Mouse (Mus musculus) midbrain, embryonic 12.5 days (tissue): ENCODE results near the gene Agbl2. TPM values are rescaled to one million over a fixed set of nuclear protein-coding genes. Genes with fewer than 3 reads are reported as not detected.
A peak's percentile ranks its signal among the peaks of the same experiment; 100 is the strongest.

Experiments used
- ATAC-seq: fragments of 200-750 bp; cut with Nextera tagmentation; 2 replicates; pipeline ENCODE4 v1.8.0; 2017; ENCODE audit warnings: low read depth, moderate TSS enrichment, moderate library complexity; ENCODE audit not compliant: low FRiP score
- H3K27ac ChIP-seq: fragments of 300-500 bp; sonication (generic); replicated peaks from 2 replicates; pipeline ENCODE4 v1.5.1; 2016; ENCODE audit warnings: mild to moderate bottlenecking
- H3K27me3 ChIP-seq: fragments of 300-500 bp; sonication (generic); 2 replicates; pipeline ENCODE4 v1.6.1; 2016; ENCODE audit warnings: mild to moderate bottlenecking
- H3K36me3 ChIP-seq: fragments of 300-500 bp; sonication (generic); 2 replicates; pipeline ENCODE4 v1.6.1; 2016
- H3K4me1 ChIP-seq: fragments of 300-500 bp; sonication (generic); 2 replicates; pipeline ENCODE4 v1.6.1; 2016
- H3K4me2 ChIP-seq: fragments of 300-500 bp; sonication (generic); replicated peaks from 2 replicates; pipeline ENCODE4 v1.6.1; 2016; ENCODE audit warnings: mild to moderate bottlenecking, moderate library complexity
- H3K4me3 ChIP-seq: fragments of 300-500 bp; sonication (generic); 2 replicates; pipeline ENCODE4 v1.5.1; 2016; ENCODE audit warnings: mild to moderate bottlenecking
- H3K9ac ChIP-seq: fragments of 300-500 bp; sonication (generic); replicated peaks from 2 replicates; pipeline ENCODE4 v1.6.1; 2016; ENCODE audit warnings: mild to moderate bottlenecking, moderate library complexity
- H3K9me3 ChIP-seq: fragments of 300-500 bp; sonication (generic); 2 replicates; pipeline ENCODE4 v1.6.1; 2016; ENCODE audit warnings: mild to moderate bottlenecking
- WGBS: fragments of 180-500 bp; shearing (Covaris S2); methylation state at CpG from one replicate; pipeline ENCODE4 v1.1.7; 2016; 5-methylcytosine and 5-hydroxymethylcytosine counted together
- polyA plus RNA-seq: library from polyadenylated mRNA; unstranded; fragments of >200 nt; fragmentation: Nextera tagmentation; extraction: Ambion mirVana; gene quantifications from 2 replicates; pipeline ENCODE4 v1.2.1, GENCODE M21; 2016

The Agbl2 gene
- polyA plus RNA-seq, result 0.25 and 0.41 TPM in 2 replicates

DNA sequence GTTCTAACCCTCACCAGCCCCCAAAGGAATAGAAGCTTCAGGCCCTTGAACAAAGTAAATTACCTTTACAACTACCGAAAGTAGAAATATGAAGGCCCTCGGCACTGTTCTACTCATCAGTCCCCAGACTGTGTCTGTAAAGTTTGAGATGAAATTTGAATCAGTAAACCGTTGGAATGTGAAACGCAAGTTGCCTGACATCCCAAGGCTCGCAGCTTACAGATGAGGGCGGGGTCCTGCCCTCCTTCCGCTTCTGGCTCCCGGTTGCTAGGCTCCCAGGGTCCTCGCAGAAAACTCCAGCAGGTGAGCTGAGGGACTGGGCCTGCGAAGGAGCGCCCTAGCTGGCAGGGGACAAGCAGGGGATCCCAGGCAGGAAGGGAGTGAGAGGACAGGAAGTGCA is at the start of gene Agbl2:
TSS of gene Agbl2 (plus strand) at position 270 of the 400 bp plus-strand sequence.
- H3K9ac ChIP-seq, result peak within 1 kb of the TSS; percentile 54

GRCm38 (mm10) chr2:90735326-90735725 is 47.2 kb upstream of the Agbl2 start:
- Histone ChIP-seq H3K4me1 (no peaks in the 10 kb centered on the region), H3K27ac (no peak overlapping the region), H3K27me3 (no peaks in the 10 kb centered on the region), H3K36me3 (peaks cover 74% of the 10 kb centered on the region), H3K9ac (no peak overlapping the region), H3K9me3 (no peaks in the 10 kb centered on the region), H3K4me2 (no peak overlapping the region), H3K4me3 (no peak overlapping the region)
- 95% methylated on average over 11 of the region's 11 CpGs for WGBS
- no peak for ATAC-seq

More for the DNA sequence above, at the start of gene Agbl2:
- peak within 1 kb of the TSS; percentile 68 for H3K4me2 ChIP-seq
- H3K4me3 ChIP-seq, result peak within 1 kb of the TSS; percentile 33
- ATAC-seq, result peak; percentile 78
- no peaks in the 10 kb centered on the region for H3K9me3 ChIP-seq
- H3K27ac ChIP-seq, result no peak within 1 kb of the TSS
- peaks cover 17% of the 10 kb centered on the region for H3K4me1 ChIP-seq
- WGBS, result 5% methylated on average over 11 of the region's 11 CpGs
- peaks cover 38% of the 10 kb centered on the region for H3K36me3 ChIP-seq
- H3K27me3 ChIP-seq, result peaks cover 18% of the 10 kb centered on the region

DNA sequence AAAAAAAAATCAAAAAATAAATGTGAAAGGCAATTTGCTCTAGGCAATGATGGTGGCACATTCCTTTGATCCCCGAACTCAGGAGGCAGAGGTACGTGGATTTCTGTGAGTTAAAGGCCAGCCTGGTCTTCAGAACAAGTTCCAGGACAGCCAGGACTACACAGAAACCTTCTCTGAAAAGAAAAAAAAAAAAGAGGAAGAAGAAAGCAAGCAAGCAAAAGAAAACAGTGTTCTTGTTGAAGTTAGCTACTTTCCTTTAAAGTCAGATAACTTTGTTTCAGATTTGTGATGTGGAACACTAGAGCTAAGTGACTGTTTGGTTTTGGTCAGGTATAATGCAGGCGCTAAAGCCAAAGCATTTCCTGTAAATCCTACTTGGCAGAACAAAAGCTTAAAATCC is 43.7 kb upstream of the Agbl2 start:
- 91% methylated on average over 3 of the region's 3 CpGs for WGBS
- ATAC-seq, result no peak
- Histone ChIP-seq H3K4me2 (no peak overlapping the region), H3K36me3 (peaks cover 39% of the 10 kb centered on the region), H3K9me3 (no peaks in the 10 kb centered on the region), H3K27ac (no peak overlapping the region), H3K4me3 (no peak overlapping the region), H3K4me1 (no peaks in the 10 kb centered on the region), H3K9ac (no peak overlapping the region), H3K27me3 (no peaks in the 10 kb centered on the region)

- ATAC-seq, result no peak
- no peak overlapping the region for H3K9ac ChIP-seq
- H3K4me2 ChIP-seq, result no peak overlapping the region
These were observed 43.2 kb upstream of the Agbl2 start for GRCm38 (mm10) chr2:90739327-90739726.

GRCm38 (mm10) chr2:90739921-90740320 is 42.6 kb upstream of the Agbl2 start:
- Histone ChIP-seq H3K9ac (no peak overlapping the region), H3K9me3 (no peaks in the 10 kb centered on the region), H3K27me3 (no peaks in the 10 kb centered on the region), H3K27ac (no peak overlapping the region), H3K4me2 (no peak overlapping the region), H3K4me3 (no peak overlapping the region), H3K36me3 (peaks cover 28% of the 10 kb centered on the region), H3K4me1 (0 out of 2 replicates have a peak, but pooled peaks cover 7% of the 10 kb centered on the region)
- no peak for ATAC-seq
- WGBS, result 88% methylated on average over 5 of the region's 5 CpGs

More at GRCm38 (mm10) chr2:90739327-90739726, 43.2 kb upstream of the Agbl2 start:
- no peak overlapping the region for H3K4me3 ChIP-seq
- H3K36me3 ChIP-seq, result peaks cover 34% of the 10 kb centered on the region
- WGBS, result 93% methylated on average over 3 of the region's 3 CpGs
- H3K27ac ChIP-seq, result no peak overlapping the region
- no peaks in the 10 kb centered on the region for H3K27me3 ChIP-seq
- 0 out of 2 replicates have a peak, but pooled peaks cover 2% of the 10 kb centered on the region for H3K4me1 ChIP-seq
- no peaks in the 10 kb centered on the region for H3K9me3 ChIP-seq

GRCm38 (mm10) chr2:90744285-90745052 is 38.1 kb upstream of the Agbl2 start:
- H3K9ac ChIP-seq, result peak overlapping the region; percentile 15; the same call in 1 of the 2 replicates
- no peaks in the 10 kb centered on the region for H3K9me3 ChIP-seq
- H3K4me1 ChIP-seq, result peaks cover 24% of the 10 kb centered on the region
- H3K4me3 ChIP-seq, result peak overlapping the region; percentile 86
- WGBS, result 69% methylated on average over 12 of the region's 12 CpGs
- H3K27me3 ChIP-seq, result no peaks in the 10 kb centered on the region
- peaks cover 16% of the 10 kb centered on the region for H3K36me3 ChIP-seq
- peak overlapping the region; percentile 91 for H3K27ac ChIP-seq
- peak overlapping the region; percentile 55 for H3K4me2 ChIP-seq
- ATAC-seq, result 0 out of 2 replicates have a peak, but pooled peaks have one; percentile 1

- Histone ChIP-seq H3K9ac (peak within 1 kb of the TSS; percentile 98), H3K4me1 (peaks cover 29% of the 10 kb centered on the region), H3K4me3 (peak within 1 kb of the TSS; percentile 86), H3K27ac (peak within 1 kb of the TSS; percentile 97), H3K36me3 (peaks cover 22% of the 10 kb centered on the region), H3K27me3 (no peaks in the 10 kb centered on the region), H3K9me3 (no peaks in the 10 kb centered on the region), H3K4me2 (peak within 1 kb of the TSS; percentile 55)
- peak; percentile 100 for ATAC-seq
- WGBS, result 1% methylated on average over 44 of the region's 44 CpGs
These were observed 37.4 kb upstream of the Agbl2 start, which contains the start of gene Fnbp4 for GRCm38 (mm10) chr2:90745053-90745678. Fnbp4 (plus strand) TSS chr2:90745370.

GRCm38 (mm10) chr2:90745740-90746537 is 36.6 kb upstream of the Agbl2 start:
- Histone ChIP-seq H3K27ac (peak overlapping the region; percentile 97), H3K27me3 (no peaks in the 10 kb centered on the region), H3K36me3 (peaks cover 28% of the 10 kb centered on the region), H3K4me2 (peak overlapping the region; percentile 54), H3K4me3 (peak overlapping the region; percentile 86), H3K9me3 (no peaks in the 10 kb centered on the region), H3K9ac (peak overlapping the region; percentile 98), H3K4me1 (peaks cover 29% of the 10 kb centered on the region)
- ATAC-seq, result peak; percentile 57
- WGBS, result under 1% methylated on average over 54 of the region's 54 CpGs

GRCm38 (mm10) chr2:90746538-90746865 is 36.0 kb upstream of the Agbl2 start:
- peak overlapping the region; percentile 97; the same call in 1 of the 2 replicates for H3K27ac ChIP-seq
- H3K9ac ChIP-seq, result peak overlapping the region; percentile 98
- H3K9me3 ChIP-seq, result no peaks in the 10 kb centered on the region
- H3K36me3 ChIP-seq, result peaks cover 33% of the 10 kb centered on the region
- peaks cover 29% of the 10 kb centered on the region for H3K4me1 ChIP-seq
- peak overlapping the region; percentile 54 for H3K4me2 ChIP-seq
- H3K4me3 ChIP-seq, result peak overlapping the region; percentile 86
- no peak for ATAC-seq
- no peaks in the 10 kb centered on the region for H3K27me3 ChIP-seq
- WGBS, result 22% methylated on average over 4 of the region's 4 CpGs

DNA sequence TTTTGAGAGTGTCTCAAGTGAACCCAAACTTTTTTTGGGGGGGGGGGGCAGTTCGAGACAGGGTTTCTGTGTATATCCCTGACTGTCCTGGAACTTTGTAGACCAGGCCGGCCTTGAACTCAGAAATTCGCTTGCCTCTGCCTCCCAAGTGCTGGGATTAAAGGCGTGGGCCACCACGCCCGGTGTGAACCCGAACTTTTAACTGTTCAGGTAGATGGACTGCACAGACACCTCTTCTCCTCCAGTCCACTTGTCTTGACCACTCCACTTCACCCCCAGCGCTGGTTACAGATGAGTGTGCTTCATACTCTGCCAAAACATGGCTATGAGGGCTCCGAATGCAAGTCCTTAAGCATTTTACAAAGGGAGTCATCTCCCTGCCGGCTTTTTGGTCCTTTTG is 35.4 kb upstream of the Agbl2 start:
- Histone ChIP-seq H3K4me3 (peak overlapping the region; percentile 86), H3K4me1 (peaks cover 29% of the 10 kb centered on the region), H3K27me3 (no peaks in the 10 kb centered on the region), H3K36me3 (peaks cover 35% of the 10 kb centered on the region), H3K9me3 (no peaks in the 10 kb centered on the region), H3K9ac (0 out of 2 replicates have a peak overlapping the region, but pooled peaks have one; percentile 98), H3K27ac (no peak overlapping the region), H3K4me2 (peak overlapping the region; percentile 54)
- no peak for ATAC-seq
- WGBS, result 92% methylated on average over 10 of the region's 10 CpGs

GRCm38 (mm10) chr2:90749676-90750459 is 32.7 kb upstream of the Agbl2 start:
- Histone ChIP-seq H3K9me3 (no peaks in the 10 kb centered on the region), H3K36me3 (peaks cover 61% of the 10 kb centered on the region), H3K9ac (no peak overlapping the region), H3K4me3 (no peak overlapping the region), H3K4me1 (peaks cover 22% of the 10 kb centered on the region), H3K4me2 (no peak overlapping the region), H3K27ac (no peak overlapping the region), H3K27me3 (no peaks in the 10 kb centered on the region)
- no peak for ATAC-seq
- WGBS, result 76% methylated on average over 6 of the region's 6 CpGs
